Mouse (Mus musculus) frontal cortex, postnatal 36 days (tissue): ENCODE measurements around the gene Itgb2.

Source experiments
- DNase-seq, 2 experiments: peaks; one replicate each; pipeline ENCODE4 v3.0.0; 2022; ENCODE audit warnings: low spot score in 2 of 2

The Itgb2 gene

DNA sequence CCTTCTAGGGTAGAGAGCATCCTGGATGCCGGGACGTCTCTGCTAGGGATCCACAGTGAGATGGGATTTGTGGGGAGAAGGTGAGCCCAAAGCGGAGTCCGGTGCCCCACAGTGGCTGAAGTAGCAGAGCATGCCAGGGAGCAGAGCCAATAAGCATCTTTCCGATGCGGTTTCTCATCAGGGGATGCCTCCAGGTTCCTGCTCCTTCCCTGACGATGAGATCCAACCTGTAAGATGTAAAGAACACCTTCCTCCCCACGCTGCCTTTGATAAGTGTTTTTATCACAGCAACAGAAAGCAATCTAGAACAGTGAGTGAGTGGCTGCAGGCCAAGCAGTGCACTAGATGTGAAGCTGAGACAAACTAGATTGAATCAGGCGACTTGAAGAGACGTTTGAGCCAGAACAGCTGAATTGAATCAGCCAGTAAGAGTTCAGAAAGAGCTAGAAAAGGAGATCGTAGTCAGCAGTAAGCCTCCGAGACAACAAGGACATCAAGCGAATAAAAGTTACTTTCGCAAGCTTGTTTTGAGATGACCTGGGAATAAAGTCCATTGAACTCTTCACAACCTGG is 13.6 kb upstream of the Itgb2 start:
- DNase-seq: no peak

DNA sequence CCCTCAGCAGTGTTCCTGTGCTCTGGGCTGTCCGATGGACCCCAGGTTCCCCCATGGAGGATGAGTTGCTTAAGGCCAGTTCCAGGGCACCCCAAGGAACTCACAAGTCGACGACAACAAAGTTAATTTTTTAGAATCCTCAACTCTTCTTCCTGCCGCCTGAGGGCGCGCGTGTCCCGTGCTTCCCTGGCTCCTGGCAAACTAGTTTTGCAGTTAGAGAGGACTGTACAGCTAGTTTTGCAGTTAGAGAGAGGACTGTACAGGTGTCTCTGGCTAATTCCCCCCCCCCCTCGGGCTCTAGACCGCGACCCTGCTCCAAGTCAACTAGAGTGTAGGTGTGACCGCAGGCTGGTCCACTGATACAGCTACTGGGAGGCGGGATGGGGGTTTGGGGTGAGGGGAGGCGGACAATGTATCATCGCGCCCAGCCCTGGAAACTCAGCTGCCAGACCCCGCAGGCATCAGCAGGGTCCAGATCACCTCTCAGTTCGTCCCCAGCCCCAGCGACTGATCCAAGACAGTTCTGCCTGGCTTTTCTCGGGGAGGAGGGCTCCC is 12.9 kb upstream of the Itgb2 start:
- DNase-seq: no peak

DNA sequence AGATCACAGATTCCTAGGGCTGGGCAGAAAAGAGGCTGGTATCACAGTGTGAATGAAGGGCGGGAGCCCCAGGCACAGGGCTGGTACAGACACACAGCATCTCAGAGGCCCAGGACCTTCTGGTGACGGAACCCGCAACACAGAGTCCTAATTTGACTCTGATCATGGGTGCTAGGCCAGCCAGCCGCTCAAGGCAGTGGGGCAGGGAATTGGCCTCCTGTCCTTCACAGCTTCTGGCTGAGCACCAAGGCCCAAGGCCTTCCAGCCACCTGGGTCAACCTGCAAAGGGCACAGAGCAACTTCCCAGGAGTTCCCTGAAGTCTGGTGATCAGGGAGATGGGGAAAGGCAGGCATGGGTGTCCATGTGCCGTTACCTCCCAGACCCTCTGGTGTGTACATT is 12.3 kb upstream of the Itgb2 start:
- no peak for DNase-seq

DNA sequence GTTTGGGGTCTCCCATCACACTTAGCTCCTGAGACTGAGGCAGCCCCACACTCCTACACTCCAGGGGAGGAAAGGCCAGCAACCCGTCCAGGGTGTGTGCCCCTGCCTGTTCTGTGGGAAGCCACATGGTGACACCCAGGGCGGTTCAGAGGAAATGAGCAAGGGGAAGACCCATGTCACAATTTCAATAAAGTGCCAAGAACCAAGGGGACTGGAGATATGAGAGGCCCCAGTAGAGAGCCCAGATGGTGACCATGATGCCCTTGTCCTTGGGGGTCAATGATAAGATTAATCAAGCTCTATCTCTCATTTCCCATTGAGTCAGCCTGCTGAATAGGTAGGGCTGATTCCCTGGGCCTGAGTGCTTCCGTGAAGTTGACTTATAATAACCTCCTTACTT is 10.9 kb upstream of the Itgb2 start:
- no peak for DNase-seq

DNA sequence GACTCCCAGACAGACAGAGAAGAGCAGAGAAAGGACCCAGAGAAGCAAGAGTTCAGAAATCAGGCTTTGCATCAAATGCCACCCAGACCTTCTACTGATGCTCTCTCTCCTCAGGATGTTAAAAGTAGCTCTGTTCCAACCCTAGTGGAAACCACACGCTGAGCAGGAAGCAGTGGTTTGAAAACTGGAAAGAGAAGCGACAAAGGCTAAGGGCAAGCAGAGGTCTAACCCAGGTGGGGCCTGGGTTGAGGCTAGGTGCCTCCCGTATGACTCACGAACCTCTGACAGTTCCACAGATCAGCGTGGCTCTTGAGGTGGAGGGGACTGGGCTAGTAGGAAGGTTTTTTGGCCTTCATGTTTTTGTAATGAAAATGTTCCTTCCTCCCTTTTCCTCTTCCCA is 9.6 kb upstream of the Itgb2 start:
- DNase-seq: no peak

DNA sequence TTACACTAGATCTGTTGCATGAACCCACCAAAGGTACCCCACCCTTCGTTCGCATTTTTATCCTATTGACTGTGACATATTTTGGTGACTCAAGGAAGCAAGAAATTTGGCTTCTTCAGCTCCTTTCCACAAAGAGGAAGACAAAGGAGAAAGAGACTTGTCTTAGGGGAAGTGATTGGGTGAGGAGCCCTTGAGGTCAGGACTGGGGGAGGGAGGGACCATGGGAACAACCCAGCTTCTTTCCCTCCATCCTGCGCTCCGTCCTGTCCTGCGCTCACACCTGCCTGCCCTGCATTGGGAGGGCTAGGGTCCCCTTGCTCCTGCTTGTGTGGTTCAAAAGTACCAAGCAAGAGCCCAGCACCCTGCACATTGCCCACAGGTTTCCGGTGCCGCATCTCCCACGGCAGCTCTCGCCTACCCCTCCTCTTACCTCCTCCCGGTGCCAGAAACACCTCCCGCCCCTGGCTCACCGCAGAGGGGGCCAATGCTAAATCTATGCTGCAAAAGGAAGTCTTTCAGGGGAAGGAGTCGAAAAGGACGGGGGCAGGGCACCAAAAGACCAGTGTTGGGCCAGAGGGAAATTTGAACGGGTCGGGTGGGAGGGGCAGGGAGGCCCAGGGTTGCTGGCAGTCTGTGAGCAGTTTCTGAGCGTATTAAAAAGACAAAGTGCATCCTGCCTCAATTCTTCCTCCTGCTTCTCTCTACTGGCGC is 7.9 kb upstream of the Itgb2 start:
- DNase-seq: no peak

DNA sequence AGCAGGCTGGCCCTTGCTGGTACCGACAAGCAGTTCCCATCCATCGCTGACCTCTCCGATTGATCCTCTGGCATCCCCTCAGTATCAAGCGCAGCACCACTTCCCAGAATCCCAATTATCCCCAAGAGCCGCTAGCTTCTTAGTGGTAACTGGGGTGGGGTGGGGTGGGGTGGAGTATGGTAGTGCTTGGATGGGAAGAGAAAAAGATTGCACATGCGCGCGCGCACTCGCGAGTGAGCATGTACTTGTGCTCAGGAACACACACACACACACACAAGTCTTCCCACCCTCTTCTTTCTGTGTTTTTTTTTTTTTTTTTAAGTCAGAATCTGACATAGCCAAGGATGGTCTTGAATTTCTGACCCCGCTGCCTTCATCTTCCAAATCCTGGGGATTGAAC is 7.3 kb upstream of the Itgb2 start:
- DNase-seq: no peak

DNA sequence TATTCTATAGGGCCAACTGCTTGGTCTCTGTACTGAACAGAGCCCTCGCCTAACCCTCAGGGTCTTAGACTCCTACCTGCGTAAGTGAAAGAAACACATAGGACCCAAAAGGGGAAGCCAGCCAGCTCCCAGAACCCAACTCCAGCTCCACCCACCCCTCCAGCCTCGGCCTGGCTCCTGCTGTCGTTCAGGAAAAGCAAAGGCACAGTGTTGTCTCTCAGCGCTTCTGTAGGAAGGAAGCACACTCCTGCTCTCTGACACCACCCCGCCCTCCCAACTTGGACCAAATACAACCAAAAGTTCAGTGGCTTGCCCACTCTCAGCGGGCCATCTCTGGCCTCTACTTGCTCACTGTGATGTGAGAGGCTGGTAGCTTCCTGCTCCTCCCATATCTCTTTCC is 6.7 kb upstream of the Itgb2 start:
- no peak for DNase-seq

DNA sequence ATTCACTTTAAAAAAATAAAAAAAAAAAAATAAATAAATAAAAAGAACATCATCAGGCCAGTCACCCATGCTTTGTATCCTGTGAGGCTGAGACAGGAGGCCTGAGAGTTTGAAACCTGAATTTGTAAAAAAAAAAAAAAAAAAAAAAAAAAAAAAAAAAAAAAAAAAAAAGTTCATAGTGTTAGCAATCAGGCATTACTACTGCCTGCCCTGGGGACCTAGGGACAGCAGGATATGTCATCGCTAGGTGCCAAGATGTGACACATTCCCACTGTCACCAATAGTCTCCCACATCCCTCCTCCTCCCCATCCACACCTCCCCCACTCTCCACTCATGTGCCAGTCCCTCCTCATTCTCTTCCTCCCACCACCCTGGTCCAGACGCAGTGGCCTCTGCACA is 3.6 kb upstream of the Itgb2 start:
- DNase-seq: no peak

DNA sequence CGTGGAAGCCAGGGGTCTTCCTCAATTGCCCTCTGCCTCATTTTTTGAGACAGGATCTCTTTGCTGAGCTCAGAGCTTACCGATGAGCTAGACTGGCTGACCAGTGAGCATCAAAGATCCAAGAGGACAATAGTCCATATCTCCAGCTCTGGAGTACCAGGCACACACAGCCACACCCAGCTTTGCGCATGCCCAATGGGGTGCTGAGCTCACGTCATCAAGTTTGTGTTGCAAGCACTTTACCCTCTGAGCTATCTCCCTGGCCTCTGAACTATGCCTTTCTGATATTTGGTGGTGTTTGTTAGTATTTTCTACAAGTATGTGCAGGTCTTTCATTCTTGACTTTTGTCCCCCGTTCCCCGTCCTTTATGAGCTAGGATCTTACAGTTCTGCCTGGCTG is 1.4 kb upstream of the Itgb2 start:
- no peak for DNase-seq

DNA sequence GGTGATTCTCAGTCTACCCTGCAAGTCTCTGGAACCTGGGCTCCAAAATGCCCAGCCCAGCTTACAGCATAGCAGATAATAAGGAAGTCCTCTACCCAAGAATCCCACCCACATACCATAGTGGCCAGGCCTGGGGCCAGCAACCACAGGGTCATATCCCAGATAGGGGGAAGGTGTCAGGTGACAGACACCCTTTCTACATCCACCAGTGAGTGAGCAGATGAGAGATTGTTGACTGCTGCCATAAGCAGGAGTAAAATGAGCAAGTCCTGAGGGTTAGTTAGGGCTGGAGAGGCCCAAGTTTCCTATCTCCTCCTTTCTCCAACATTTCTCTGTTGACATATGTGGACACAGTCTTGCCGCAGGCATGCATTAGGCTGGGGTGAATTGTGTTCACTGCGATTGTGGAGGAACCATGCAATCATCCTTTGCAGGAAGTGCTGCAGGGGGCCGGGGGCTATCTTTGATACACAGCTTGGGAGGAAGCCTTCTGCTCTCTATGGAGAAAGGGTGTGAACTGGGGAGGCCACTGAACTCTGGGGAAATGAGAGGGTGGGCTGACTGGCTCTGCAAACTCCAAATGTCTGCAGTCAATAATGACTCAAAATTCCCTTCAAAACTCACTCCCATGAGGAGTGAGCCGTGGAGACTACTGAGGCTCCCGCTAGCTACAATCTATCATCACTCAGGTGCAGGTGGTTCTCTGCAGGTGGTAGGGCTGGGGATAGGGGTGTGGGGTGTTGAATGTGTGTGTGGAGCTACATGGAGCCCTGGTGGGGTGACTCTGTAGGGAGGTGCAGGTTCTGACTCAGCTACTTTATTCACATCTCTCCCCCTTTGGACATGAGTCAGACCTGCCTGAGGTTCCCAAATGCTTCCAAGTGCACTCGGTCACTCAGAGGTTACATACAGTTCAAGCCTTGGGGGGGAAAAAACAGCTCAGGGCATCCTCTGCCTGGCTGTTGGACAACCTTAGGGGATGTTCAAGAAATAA is 1.3 kb downstream of the Itgb2 start:
- no peak for DNase-seq

DNA sequence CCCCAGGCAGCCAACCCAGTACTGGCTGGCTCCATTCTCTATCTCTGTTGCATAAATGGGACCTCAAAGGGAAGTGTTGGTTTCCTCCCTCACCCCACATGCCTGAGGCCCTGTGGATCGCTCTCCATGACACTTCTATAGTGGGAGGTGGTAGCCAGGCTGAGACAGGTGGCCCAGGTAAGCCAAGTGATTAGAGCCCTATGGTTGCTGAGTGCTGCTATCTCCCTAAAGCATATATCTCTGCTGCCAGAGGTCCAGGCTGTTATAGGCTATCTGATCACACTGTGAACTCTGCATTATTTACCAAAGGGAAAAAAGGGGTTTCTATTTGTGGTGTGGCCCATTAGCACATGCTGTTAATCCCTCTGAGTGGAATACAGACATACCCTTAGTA is 2.0 kb downstream of the Itgb2 start:
- no peak for DNase-seq

DNA sequence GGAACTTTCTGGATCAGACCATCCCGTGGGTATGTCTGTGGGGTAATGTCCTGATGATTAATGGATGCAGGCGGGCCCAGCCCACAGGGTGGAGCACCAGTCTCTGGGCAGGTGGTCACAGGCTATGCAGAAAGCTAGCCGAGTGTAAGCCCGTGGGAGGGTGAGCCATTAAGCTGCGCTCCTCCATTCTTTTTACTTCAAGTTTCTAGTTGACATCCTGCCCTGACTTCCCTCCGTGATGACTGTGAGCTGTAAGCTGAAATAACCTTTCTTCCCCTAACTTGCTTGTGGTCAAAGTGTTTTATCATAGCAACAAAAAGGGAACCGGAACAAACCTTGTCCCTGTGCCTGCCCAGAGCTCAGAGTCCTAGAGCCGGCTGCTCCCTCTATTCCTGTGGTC is 6.7 kb downstream of the Itgb2 start:
- DNase-seq: no peak

DNA sequence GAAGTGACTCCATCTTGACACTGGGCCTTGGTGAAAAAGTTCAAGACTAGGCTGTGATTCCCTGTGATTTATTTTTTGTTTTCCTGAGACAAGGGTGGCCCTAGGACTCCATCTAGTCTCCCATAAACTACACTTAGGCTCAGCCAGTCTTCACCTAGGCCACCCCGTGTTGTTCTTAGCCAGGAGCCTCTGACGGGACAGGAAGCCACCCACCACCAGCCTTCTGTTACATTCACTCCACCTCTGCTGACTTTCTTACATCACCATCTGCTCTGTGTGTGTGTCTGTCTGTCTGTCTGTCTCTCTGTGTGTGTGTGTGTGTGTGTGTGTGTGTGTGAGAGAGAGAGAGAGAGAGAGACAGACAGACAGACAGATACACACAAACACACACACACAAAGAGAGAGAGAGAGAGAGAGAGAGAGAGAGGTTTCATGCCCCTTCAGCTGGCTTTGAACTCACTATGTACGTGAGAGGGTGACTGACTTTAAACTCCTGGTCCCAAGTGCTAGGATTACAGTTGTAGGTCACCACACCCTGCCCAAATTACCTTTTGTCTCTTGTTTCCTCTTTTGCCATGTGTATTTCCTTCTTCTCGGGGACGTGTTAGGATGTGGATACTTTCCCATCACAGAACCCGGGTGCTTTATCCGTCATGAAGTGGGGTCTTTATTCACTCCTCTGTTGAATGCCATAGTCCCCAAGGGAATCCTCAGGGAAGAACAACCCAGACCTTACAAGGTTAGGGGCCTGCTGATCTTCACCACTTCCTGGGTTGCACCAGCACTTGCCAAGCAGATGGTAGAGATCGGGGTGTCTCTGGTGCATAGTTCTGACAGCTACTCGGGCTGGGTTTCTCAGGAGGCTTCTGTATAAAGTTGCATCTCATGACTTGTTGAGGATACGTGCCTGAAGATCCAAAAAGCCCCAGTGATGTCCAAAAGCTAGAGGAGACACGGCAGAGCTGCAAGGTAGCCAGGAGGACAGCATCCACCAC is 7.5 kb downstream of the Itgb2 start:
- DNase-seq: no peak

DNA sequence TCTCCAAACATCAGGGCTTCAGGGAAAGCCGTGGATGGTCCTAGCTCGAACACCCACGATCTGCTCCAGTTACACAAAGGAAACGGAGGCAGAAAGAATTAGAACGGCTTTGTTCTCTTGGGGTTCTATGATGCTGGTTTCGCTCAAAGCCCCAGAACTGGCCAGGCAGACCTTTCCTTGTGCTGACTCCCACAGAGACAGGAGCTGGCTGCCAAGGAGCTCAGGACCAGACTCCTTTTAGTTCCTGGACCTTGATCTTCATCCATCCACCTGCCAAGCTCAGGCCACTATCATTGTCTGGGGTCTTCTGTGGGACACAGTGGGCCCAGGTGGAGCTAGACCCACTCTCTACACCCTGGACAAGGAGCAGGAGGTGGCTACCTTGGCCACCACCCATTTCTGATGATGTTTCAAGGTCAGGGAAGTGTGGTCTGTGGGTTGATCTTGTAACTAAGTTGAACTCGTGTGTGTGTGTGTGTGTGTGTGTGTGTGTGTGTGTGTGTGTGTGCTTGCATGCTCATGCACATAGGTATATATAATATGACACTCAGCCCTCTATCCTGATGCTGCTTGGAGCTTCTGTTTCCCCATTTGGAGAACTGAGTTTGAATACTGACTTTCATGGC is 9.4 kb downstream of the Itgb2 start:
- no peak for DNase-seq

DNA sequence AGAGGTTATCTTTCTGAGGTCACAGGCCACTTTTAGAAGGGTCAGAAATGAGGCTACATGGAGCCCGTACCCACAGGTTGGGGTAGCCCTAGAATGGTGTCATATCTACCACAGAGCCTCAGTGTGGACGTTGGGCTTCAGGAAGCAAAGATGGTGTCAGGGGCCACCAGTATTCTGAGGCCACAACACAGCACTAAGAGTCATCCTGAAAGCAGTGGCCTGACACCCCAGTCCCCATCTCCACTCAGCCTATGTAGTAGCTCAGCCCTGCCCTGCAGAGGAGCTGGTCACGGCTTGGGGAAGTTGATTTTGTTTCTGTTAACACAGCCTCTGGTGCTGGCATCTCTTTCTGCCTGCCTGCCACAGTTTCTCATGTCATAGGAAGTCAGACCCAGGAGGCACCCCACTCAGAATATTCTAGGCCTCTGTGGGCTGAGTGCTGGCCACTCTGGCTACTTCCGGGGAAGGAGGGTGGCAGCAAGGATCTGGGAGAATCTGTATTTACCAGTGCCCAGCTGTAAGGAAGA is 10.6 kb downstream of the Itgb2 start:
- DNase-seq: no peak

DNA sequence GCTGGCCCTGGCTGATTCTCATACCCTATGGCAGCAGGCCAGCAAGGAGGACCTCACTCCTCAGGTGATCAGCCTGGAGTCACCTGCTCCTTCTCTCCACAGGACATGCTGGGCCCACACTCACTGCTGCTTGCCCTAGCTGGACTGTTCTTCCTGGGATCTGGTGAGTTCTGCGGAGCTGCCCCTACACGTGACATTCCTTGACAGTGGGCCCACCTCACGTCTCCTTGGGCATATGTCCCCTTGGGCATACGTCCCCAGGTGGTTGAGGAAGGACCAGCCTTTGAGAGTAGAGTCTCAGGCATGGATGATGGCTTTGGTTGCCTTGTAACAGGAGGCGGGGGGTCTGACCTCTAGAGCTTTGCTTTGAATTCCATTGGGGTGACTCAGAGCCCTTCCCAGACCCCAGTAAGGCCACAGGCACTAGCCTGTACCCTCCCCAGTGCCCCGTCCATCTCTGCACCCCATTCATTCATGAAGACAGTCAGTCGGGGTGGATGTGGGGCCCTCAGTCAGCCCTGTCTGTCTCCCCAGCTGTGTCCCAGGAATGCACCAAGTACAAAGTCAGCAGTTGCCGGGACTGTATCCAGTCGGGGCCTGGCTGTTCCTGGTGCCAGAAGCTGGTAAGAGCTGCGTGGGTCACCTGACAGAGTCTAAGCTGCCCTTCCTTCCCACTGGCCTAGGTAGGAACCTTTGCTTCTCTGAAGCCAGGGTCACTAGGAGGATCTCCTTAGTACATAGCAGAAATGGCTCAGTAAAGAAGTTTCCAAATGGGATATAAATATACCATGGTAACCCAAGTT is 12.0 kb downstream of the Itgb2 start:
- no peak for DNase-seq

DNA sequence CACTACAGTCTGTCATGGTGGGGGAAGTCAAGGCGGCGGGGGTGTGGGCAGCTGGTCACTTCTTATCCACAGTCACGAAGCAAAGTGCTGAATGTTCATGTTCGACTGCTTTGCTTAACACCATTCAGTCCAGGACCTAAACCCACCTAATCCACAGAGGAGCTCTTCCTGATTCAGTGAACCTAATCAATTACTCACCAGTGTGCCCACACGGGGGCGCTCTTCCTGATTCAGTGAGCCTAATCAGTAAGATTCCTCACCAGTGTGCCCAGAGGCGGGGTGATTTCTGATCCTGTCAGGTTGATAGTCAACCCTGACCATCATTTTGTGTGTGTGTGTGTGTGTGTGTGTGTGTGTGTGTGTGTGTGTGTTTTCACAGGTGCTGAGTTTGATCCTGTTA is 13.2 kb downstream of the Itgb2 start:
- no peak for DNase-seq

DNA sequence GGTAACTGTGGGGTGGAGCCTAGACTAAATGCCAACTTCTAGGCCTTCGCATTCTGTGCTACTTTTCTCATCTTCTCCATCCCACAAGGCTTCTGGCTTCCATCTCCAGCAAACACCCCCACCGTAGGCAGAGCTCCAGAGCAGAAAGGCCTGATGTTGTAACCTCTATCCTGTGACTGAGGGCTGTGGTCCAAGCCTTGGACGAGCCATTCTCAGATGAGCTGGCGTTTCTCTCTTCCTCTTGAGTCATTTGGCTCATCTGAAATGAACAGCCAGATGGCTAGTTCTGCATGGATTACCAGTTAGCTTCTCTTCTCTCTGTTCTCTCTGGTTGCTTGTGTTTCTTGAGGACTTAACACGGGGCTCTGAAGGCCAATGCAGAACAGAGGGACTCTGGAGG is 14.9 kb downstream of the Itgb2 start:
- peak; percentile 53 to 60 for DNase-seq

DNA sequence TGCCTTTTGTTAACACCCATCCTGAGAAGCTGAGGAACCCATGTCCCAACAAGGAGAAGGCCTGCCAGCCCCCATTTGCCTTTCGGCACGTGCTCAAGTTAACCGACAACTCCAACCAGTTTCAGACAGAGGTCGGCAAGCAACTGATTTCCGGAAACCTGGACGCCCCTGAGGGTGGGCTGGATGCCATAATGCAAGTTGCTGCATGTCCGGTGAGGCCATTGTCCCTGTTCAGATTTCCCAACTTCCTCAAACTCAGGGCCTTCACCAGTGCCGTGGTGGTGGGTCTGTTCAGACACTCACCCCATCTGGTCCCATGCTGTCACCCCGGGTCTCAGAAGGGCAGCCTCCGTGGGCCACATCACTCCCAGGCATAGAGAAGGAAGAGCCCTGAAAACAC is 18.5 kb downstream of the Itgb2 start:
- no peak for DNase-seq
